Mouse (Mus musculus) stomach, postnatal 0 days (tissue): ENCODE data around the gene Mvd.

ENCODE experiments used
- CTCF ChIP-seq: IDR thresholded peaks from 2 replicates; pipeline ENCODE4 v1.5.1; 2016; ENCODE audit warnings: antibody characterized with exemption, low read depth, mild to moderate bottlenecking, moderate library complexity
- EP300 ChIP-seq: optimal IDR thresholded peaks from 2 replicates; pipeline ENCODE3; 2016; ENCODE audit warnings: antibody characterized with exemption

GRCm38 (mm10) chr8:122407678-122408077 lies 35.5 kb downstream of the Mvd start:
- no peak for TF ChIP-seq CTCF
- TF ChIP-seq EP300, result no peak
